9 mouse cellular contexts compared by ENCODE assay signal in genomic region chr10:22034303-22034702, GRCm38 (mm10). TPM values are rescaled to one million over a fixed set of nuclear protein-coding genes. Genes with fewer than 3 reads are reported as not detected.
DNase-seq lines count a peak whose midpoint lies in the region; ATAC-seq and TF ChIP-seq lines count a peak whose summit lies in the region.
"Had no signal": no experiment of that assay in that cellular context is flagged by ENCODE, and none has a peak within 500 bp of the region (broad histone marks: within the 10 kb centered on the region; RNA-seq: fewer than 3 reads in every experiment).

No protein-coding gene starts in this region.

- no peak for ATAC-seq in intestine, postnatal 0 days
- no peak for ATAC-seq in intestine, embryonic 16.5 days
- no peak for ATAC-seq in stomach, postnatal 0 days (ENCODE audit: low FRiP score, low TSS enrichment)
- ATAC-seq in megakaryocyte progenitor cell, adult 5-6 weeks (replicated peaks; ENCODE audit: poor library complexity), result no peak

- no peaks in the 10 kb centered on the region for H3K9me3 ChIP-seq in intestine, postnatal 0 days (ENCODE audit: control insufficient read depth)
- no peaks in the 10 kb centered on the region for H3K9me3 ChIP-seq in intestine, embryonic 16.5 days (ENCODE audit: control insufficient read depth, low read length)
- no peaks in the 10 kb centered on the region for H3K9me3 ChIP-seq in stomach, postnatal 0 days (ENCODE audit: control insufficient read depth, low read length)

- peak; percentile 56 for TF ChIP-seq CTCF in intestine, postnatal 0 days (IDR thresholded peaks at IDR 0.05; ENCODE audit: low read depth)
- peak; percentile 65 for TF ChIP-seq CTCF in stomach, postnatal 0 days (IDR thresholded peaks at IDR 0.05; ENCODE audit: low read depth)

- no peaks in the 10 kb centered on the region for H3K4me1 ChIP-seq in intestine, postnatal 0 days (replicated peaks; ENCODE audit: control insufficient read depth, insufficient read depth, low read length)
- no peaks in the 10 kb centered on the region for H3K4me1 ChIP-seq in intestine, embryonic 16.5 days (ENCODE audit: control insufficient read depth, insufficient read depth, low read length)
- H3K4me1 ChIP-seq in stomach, postnatal 0 days (replicated peaks; ENCODE audit: control insufficient read depth, insufficient read depth), result no peaks in the 10 kb centered on the region

- TF ChIP-seq EP300 in stomach, postnatal 0 days (optimal IDR thresholded peaks at IDR 0.05), result no peak

- no peak overlapping the region for H3K27ac ChIP-seq in intestine, postnatal 0 days (ENCODE audit: low read depth, low read length)
- H3K27ac ChIP-seq in intestine, embryonic 16.5 days (ENCODE audit: low read length), result no peak overlapping the region
- H3K27ac ChIP-seq in stomach, postnatal 0 days (replicated peaks), result no peak overlapping the region

- no peaks in the 10 kb centered on the region for H3K36me3 ChIP-seq in intestine, postnatal 0 days (ENCODE audit: control insufficient read depth, insufficient read depth)
- no peaks in the 10 kb centered on the region for H3K36me3 ChIP-seq in intestine, embryonic 16.5 days (ENCODE audit: control insufficient read depth, insufficient read depth, low read length)
- H3K36me3 ChIP-seq in stomach, postnatal 0 days (ENCODE audit: control insufficient read depth, insufficient read depth, low read length), result no peaks in the 10 kb centered on the region

- no peak overlapping the region for H3K4me3 ChIP-seq in intestine, postnatal 0 days (ENCODE audit: low read depth, low read length)
- no peak overlapping the region for H3K4me3 ChIP-seq in intestine, embryonic 16.5 days (ENCODE audit: low read length)
- no peak overlapping the region for H3K4me3 ChIP-seq in stomach, postnatal 0 days (ENCODE audit: low read depth, low read length)

- no peak overlapping the region for H3K9ac ChIP-seq in intestine, postnatal 0 days (ENCODE audit: low read depth, low read length)
- no peak overlapping the region for H3K9ac ChIP-seq in intestine, embryonic 16.5 days (ENCODE audit: low read depth, low read length)
- H3K9ac ChIP-seq in stomach, postnatal 0 days (ENCODE audit: low read length), result no peak overlapping the region

- 10% methylated on average over 9 of the region's 9 CpGs for WGBS in intestine, postnatal 0 days
- WGBS in intestine, embryonic 16.5 days, result 11% methylated on average over 9 of the region's 9 CpGs
- WGBS in stomach, postnatal 0 days, result 9% methylated on average over 9 of the region's 9 CpGs

- DNase-seq in adrenal gland, postnatal 10 days, result peak; percentile 33
- no peak for DNase-seq in adrenal gland, adult 8-10 months
- peak; percentile 42 for DNase-seq in thymus, postnatal 0 days (ENCODE audit: low spot score)
- no peak for DNase-seq in thymus, postnatal 36 days
- no peak for DNase-seq in stomach, postnatal 0 days (ENCODE audit: low spot score)

- 0 out of 2 replicates have a peak, but pooled peaks cover 3% of the 10 kb centered on the region for H3K27me3 ChIP-seq in intestine, postnatal 0 days (replicated peaks; ENCODE audit: control insufficient read depth, insufficient read depth, low read length)
- H3K27me3 ChIP-seq in intestine, embryonic 16.5 days (replicated peaks; ENCODE audit: control insufficient read depth, insufficient read depth, low read length), result no peaks in the 10 kb centered on the region
- no peaks in the 10 kb centered on the region for H3K27me3 ChIP-seq in stomach, postnatal 0 days (ENCODE audit: control insufficient read depth, insufficient read depth, low read length)

- H3K4me2 ChIP-seq in intestine, postnatal 0 days (replicated peaks; ENCODE audit: low read depth), result no peak overlapping the region
- H3K4me2 ChIP-seq in intestine, embryonic 16.5 days (ENCODE audit: low read depth, low read length), result no peak overlapping the region
- H3K4me2 ChIP-seq in stomach, postnatal 0 days (replicated peaks; ENCODE audit: low read depth), result no peak overlapping the region

RNA-seq across cellular contexts. Expression of gene 4930444G20Rik, which starts 33.6 kb away (rescaled TPM):
- total RNA-seq in adrenal gland, postnatal 10 days (2021), result not detected
- total RNA-seq in adrenal gland, adult 8-10 months (2022), result not detected
- not detected in 2 replicates for polyA plus RNA-seq in intestine, postnatal 0 days (2015; fragmentation: Nextera tagmentation; extraction: Ambion mirVana)
- not detected in 2 replicates for polyA plus RNA-seq in intestine, embryonic 16.5 days (2015; fragmentation: Nextera tagmentation; extraction: Ambion mirVana)
- not detected in 2 replicates for polyA plus RNA-seq in thymus, postnatal 0 days (2015; fragmentation: Nextera tagmentation; extraction: Ambion mirVana)
- polyA plus RNA-seq in stomach, postnatal 0 days (2015; fragmentation: Nextera tagmentation; extraction: Ambion mirVana), result not detected in 2 replicates
- total RNA-seq in megakaryocyte progenitor cell, adult 5-6 weeks (2015), result not detected in 2 replicates
- not detected in 2 replicates for total RNA-seq in megakaryocyte progenitor cell, adult 5-6 weeks (2017)
- total RNA-seq: adrenal gland, postnatal 36 days had no signal

Comparison
In these comparisons a context has a peak if more than half of its experiments do, and no peak if none do; other contexts are left out.
1. DNase-seq: peak in adrenal gland, postnatal 10 days (single experiment) and thymus, postnatal 0 days (single experiment); none in adrenal gland, adult 8-10 months (single experiment), thymus, postnatal 36 days (0 of 2) and stomach, postnatal 0 days (single experiment).